Mouse (Mus musculus) liver, adult 2 months (tissue): ENCODE measurements at regions not wholly inside any gene's neighbourhood (a gene's known extent, or its start where the extent isn't known, plus 50 kb on each side); places are given as distances from the start of the nearest gene placed in this dataset.

ENCODE experiments used
- CTCF ChIP-seq: fragments of 200-500 bp; IDR thresholded peaks from 2 replicates; pipeline ENCODE4 v1.5.1; 2011; ENCODE audit warnings: low read depth, low read length, control low read depth
- POLR2A ChIP-seq: fragments of 200-500 bp; IDR thresholded peaks from 2 replicates; pipeline ENCODE4 v1.6.1; 2011; ENCODE audit warnings: low read length, control low read depth; ENCODE audit not compliant: insufficient read depth; ENCODE audit errors: extremely low read depth

GRCm38 (mm10) chr4:127430237-127430636 lies 72.3 kb upstream of the Gjb5 start:
- no peak for TF ChIP-seq CTCF
- TF ChIP-seq POLR2A = no peak
